Mouse (Mus musculus) midbrain, embryonic 12.5 days (tissue): ENCODE results near the gene Rrp7a. TPM values are rescaled to one million over a fixed set of nuclear protein-coding genes. Genes with fewer than 3 reads are reported as not detected.

Source experiments
- ATAC-seq: fragments of 200-750 bp; cut with Nextera tagmentation; 2 replicates; pipeline ENCODE4 v1.8.0; 2017; ENCODE audit warnings: low read depth, moderate TSS enrichment, moderate library complexity; ENCODE audit not compliant: low FRiP score
- H3K27ac ChIP-seq: fragments of 300-500 bp; sonication (generic); replicated peaks from 2 replicates; pipeline ENCODE4 v1.5.1; 2016; ENCODE audit warnings: mild to moderate bottlenecking
- H3K27me3 ChIP-seq: fragments of 300-500 bp; sonication (generic); 2 replicates; pipeline ENCODE4 v1.6.1; 2016; ENCODE audit warnings: mild to moderate bottlenecking
- H3K36me3 ChIP-seq: fragments of 300-500 bp; sonication (generic); 2 replicates; pipeline ENCODE4 v1.6.1; 2016
- H3K4me1 ChIP-seq: fragments of 300-500 bp; sonication (generic); 2 replicates; pipeline ENCODE4 v1.6.1; 2016
- H3K4me2 ChIP-seq: fragments of 300-500 bp; sonication (generic); replicated peaks from 2 replicates; pipeline ENCODE4 v1.6.1; 2016; ENCODE audit warnings: mild to moderate bottlenecking, moderate library complexity
- H3K4me3 ChIP-seq: fragments of 300-500 bp; sonication (generic); 2 replicates; pipeline ENCODE4 v1.5.1; 2016; ENCODE audit warnings: mild to moderate bottlenecking
- H3K9ac ChIP-seq: fragments of 300-500 bp; sonication (generic); replicated peaks from 2 replicates; pipeline ENCODE4 v1.6.1; 2016; ENCODE audit warnings: mild to moderate bottlenecking, moderate library complexity
- H3K9me3 ChIP-seq: fragments of 300-500 bp; sonication (generic); 2 replicates; pipeline ENCODE4 v1.6.1; 2016; ENCODE audit warnings: mild to moderate bottlenecking
- WGBS: fragments of 180-500 bp; shearing (Covaris S2); methylation state at CpG from one replicate; pipeline ENCODE4 v1.1.7; 2016; 5-methylcytosine and 5-hydroxymethylcytosine counted together
- polyA plus RNA-seq: library from polyadenylated mRNA; unstranded; fragments of >200 nt; fragmentation: Nextera tagmentation; extraction: Ambion mirVana; gene quantifications from 2 replicates; pipeline ENCODE4 v1.2.1, GENCODE M21; 2016

Rrp7a gene
- 64.6 and 73.9 TPM in 2 replicates for polyA plus RNA-seq

DNA sequence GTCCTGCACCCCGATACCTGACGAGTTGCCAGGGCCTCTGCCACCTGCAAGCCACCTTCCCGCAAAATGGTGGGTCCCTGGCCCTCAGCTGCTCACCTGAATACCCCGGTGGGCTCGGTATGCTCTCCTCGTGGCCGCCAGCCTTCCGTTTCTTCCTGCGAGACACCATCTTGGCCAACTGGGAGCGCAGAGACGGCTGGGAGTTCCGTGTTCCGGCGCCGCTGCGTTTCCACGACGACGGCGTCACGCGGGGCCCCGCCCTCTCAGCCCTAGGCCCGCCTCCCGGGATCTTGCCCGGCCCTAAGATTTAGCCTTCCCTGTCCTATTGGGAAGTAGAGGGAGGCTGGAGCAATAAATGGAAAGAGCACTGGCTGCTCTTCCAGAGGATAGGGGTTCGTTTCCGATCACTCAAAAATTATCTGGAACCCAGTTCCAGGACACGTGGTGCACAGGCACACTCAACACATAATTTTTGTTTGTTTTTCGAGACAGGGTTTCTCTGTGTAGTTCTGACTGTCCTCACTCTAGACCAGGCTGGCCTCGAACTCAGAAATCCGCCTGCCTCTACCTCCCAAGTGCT lies at the start of gene Rrp7a:
Gene Rrp7a (minus strand): TSS at position 236 of the 580 bp plus-strand sequence.
- Histone ChIP-seq H3K27me3 (no peaks in the 10 kb centered on the region), H3K27ac (peak within 1 kb of the TSS; percentile 87), H3K4me3 (peak within 1 kb of the TSS; percentile 88), H3K36me3 (peaks cover 55% of the 10 kb centered on the region), H3K4me1 (peaks cover 13% of the 10 kb centered on the region), H3K9ac (peak within 1 kb of the TSS; percentile 70), H3K4me2 (peak within 1 kb of the TSS; percentile 81), H3K9me3 (no peaks in the 10 kb centered on the region)
- peak; percentile 89 for ATAC-seq
- 11% methylated on average over 32 of the region's 32 CpGs for WGBS

DNA sequence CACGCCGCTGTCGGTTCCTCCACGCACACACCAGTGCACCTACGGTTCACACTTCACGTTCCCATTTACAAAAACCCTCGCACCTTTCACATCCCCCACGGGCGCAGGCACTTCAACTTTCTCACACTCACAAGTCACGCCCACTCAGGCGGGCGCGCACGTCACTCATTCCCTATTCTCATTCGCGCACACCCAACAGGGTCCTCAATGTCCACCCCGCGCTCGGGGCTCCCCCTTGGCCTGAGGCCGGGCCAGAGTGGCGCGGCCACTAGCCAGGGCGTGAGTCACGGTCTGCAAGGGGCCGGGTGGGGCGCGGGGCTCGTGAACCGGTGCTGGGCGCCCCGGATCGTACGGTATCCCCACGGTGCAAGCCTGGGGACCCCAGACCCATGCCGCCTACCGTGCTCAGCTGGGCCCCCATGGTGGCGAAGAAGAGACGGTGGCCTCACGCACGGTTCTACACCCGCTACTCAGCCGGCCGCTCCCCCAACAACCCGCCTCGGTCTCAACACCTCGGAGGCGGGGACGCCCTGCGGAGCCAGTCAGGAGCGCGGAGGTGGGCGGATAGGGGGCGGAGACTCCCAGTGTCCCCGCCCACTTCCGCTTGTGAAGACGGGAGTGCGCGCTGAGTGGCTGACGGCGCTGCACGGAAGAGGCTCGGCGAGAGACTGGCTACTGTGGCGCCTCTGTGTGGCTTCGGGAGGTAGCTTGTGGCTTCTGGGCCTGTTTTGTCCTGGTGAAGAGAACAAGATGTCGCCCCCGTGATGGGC lies 49.3 kb upstream of the Rrp7a start:
- WGBS = under 1% methylated on average over 67 of the region's 67 CpGs
- ATAC-seq = peak; percentile 93

DNA sequence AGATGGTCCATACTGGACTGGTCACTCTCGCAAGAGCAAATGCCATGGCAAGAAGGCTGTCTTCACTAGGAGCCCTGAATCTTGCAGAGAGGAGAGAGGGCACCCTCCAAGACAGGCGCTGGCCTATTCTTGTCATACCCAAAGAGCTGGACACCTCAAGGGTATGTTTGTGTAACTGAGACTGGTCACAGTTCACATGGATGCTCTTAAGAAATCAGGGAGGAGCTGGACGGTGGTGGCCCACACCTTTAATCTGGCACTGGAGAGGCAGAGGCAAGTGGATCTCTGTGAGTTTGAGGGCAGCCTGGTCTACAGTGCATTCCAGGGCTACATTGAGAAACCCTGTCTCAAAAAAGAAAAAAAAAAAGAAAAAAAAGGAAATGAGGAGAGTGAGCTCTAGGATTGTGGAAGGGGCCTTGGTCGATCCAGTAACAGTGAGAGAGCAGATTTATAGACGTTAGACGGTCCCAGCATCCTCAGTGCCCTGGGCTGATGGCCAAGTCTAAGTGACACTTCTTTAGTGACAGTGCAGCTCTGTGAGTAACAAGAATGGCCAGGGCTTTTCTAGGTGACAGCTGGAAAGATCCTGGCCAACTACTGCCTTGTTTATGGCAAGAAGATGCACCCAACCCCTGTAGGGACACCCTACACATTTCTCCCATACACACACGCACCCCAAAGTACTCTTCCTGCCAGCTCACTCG lies 48.5 kb upstream of the Rrp7a start:
- WGBS = 61% methylated on average over 8 of the region's 8 CpGs
- H3K27ac ChIP-seq = no peak overlapping the region

More for the DNA sequence above, 49.3 kb upstream of the Rrp7a start:
- no peaks in the 10 kb centered on the region for H3K36me3 ChIP-seq
- H3K9me3 ChIP-seq = no peaks in the 10 kb centered on the region
- H3K4me3 ChIP-seq = peak overlapping the region; percentile 79
- peak overlapping the region; percentile 87 for H3K9ac ChIP-seq
- H3K27me3 ChIP-seq = no peaks in the 10 kb centered on the region
- H3K4me1 ChIP-seq = peaks cover 28% of the 10 kb centered on the region
- H3K4me2 ChIP-seq = peak overlapping the region; percentile 74
- H3K27ac ChIP-seq = peak overlapping the region; percentile 83

DNA sequence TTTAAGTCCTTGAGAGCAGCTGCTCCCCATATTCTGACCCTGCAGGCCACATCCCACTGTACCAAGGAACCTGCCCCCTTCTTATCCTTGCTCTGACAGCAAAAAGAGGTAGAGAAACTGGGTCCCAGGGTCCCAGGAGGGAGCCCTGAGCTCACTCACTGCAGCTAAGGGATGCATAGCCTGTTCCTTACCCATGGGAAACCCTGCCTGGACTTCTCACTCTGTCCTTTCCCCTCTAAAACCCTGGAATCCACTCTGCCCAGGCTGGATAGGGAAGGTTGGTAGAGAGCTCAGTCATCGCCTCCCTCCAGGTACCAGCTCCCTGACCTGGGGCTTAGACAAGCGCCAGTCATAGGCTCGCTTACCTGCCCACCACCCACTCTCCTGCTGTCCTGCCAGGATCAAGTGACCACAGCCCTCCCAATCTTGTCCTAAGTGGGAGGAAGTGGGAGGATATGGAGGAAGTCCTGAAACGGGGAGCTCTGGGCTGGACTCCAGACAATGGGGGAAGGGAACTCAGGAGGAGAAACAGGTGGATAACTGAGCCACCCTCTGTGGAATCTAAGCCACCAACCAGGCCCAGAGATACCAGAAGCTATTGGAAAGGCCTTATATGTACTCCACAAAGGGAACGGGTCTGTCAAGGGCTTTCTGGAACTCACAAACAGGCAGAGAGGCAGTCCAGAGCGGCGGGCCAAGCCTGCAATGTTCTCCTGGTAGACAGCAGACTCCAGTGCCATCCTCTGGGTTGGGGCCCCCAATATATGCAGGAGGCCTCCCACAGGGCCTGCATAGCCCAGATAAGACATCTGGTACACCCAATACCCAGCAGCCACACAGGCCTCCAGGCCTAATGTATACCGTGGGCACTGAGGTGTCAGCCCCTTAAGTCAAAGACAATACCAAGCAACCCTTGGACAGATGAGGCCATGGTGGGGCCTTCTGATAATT lies 47.4 kb upstream of the Rrp7a start:
- H3K27ac ChIP-seq = no peak overlapping the region
- no peak for ATAC-seq
- no peaks in the 10 kb centered on the region for H3K27me3 ChIP-seq
- WGBS = 84% methylated on average over 8 of the region's 8 CpGs
- peaks cover 6% of the 10 kb centered on the region; the same call in 1 of the 2 replicates for H3K36me3 ChIP-seq
- no peaks in the 10 kb centered on the region for H3K9me3 ChIP-seq
- H3K4me2 ChIP-seq = peak overlapping the region; percentile 13; the same call in 1 of the 2 replicates
- no peak overlapping the region for H3K4me3 ChIP-seq
- peaks cover 28% of the 10 kb centered on the region for H3K4me1 ChIP-seq
- H3K9ac ChIP-seq = 0 out of 2 replicates have a peak overlapping the region, but pooled peaks have one; percentile 6

More for the DNA sequence above, 48.5 kb upstream of the Rrp7a start:
- Histone ChIP-seq H3K4me2 (peak overlapping the region; percentile 74), H3K4me1 (peaks cover 28% of the 10 kb centered on the region), H3K9me3 (no peaks in the 10 kb centered on the region), H3K27me3 (no peaks in the 10 kb centered on the region), H3K4me3 (peak overlapping the region; percentile 79), H3K9ac (peak overlapping the region; percentile 87), H3K36me3 (no peaks in the 10 kb centered on the region)
- no peak for ATAC-seq

DNA sequence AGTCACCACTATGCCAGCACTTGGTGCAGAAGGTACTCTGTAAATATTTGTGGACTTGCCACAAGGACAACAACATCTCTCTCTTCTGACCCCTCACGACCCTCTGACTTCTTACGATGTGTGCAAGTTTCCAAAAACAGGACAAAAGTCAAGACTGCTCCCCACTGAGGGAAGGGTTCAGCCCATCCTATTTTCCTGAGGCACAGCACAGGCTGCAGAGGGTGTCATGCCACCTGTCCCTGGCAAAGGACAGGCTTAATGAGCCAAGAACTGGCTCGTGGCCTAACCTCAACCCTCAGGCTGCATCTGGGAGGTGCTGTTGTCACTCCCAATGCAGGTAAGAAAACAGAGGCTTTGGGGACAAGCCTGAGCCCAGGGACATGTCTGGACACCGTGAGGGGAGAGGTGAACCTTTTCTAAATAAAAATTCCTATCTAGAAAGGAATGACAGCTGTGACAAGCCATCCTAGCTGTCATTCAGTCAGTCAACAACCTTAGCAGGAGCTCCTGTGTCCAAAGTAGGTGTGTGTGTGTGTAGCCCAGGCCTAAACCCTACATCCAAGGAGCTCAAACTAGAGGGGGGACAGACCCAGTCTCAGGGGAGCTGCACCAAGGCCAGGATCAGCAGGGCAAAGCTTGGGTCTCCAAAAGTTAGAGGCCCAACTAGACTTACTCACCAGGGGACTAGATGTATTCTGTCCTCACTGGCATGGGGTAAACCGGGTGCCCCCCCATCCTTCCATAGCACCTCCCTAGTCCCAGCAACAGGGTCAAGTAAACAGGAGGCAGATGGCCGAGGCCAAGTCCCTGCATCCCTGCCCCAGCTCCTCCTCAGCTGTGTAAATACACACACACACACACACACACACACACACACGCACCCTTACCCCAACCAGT lies 46.5 kb upstream of the Rrp7a start:
- WGBS = 82% methylated on average over 7 of the region's 7 CpGs
- Histone ChIP-seq H3K9me3 (no peaks in the 10 kb centered on the region), H3K36me3 (peaks cover 10% of the 10 kb centered on the region; the same call in 1 of the 2 replicates), H3K27ac (no peak overlapping the region), H3K4me1 (peaks cover 28% of the 10 kb centered on the region), H3K4me2 (0 out of 2 replicates have a peak overlapping the region, but pooled peaks have one; percentile 13), H3K9ac (no peak overlapping the region; the same call in 1 of the 2 replicates), H3K4me3 (no peak overlapping the region), H3K27me3 (no peaks in the 10 kb centered on the region)
- ATAC-seq = no peak

DNA sequence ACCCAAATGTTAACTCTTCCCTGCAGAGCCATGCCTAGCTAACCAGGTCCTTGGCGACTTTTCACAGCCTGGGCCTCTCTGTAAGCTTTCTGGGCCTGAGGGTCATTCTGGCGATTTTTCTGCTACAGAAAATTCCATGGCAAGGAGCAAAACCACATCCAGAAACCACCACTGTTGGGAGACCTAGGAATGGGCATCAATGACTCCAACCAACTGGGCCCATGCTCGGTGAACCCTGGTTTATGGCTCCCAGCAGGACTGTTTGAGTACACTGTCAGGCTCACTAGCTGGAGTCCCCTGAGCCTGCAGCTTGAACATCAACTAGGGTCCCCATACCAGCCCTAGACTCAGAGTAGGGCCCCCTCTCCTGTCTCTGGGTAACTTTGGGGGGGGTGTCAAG lies 45.7 kb upstream of the Rrp7a start:
- Histone ChIP-seq H3K9ac (no peak overlapping the region), H3K27ac (no peak overlapping the region), H3K27me3 (no peaks in the 10 kb centered on the region), H3K9me3 (no peaks in the 10 kb centered on the region), H3K36me3 (peaks cover 10% of the 10 kb centered on the region; the same call in 1 of the 2 replicates), H3K4me2 (no peak overlapping the region), H3K4me1 (peaks cover 28% of the 10 kb centered on the region), H3K4me3 (no peak overlapping the region)
- ATAC-seq = no peak
- 84% methylated on average over 3 of the region's 3 CpGs for WGBS

DNA sequence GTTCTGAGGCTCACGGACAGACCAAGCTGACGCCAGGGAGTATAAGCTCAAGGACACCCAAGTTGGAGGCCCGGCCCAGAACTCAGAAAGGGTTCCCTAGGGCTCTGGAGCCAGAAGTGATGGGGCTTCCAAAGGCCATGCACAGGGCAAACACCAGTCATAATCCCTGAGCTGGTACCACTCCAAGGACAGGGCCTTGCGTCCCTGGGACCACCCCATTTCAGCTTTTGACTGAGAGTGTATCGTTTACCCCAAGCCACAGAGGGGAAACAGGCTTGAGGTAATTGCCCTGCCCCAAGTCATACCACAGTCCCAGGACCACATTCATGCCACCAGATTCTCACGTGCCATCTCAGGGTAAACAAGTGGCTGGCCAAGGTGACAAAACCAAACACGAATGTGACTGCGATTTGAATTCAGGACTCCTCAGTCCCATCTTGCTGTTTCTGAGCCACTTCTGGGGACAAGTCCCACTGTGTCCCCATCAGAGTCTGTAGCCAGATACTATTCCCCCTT lies 45.0 kb upstream of the Rrp7a start:
- H3K4me3 ChIP-seq = no peak overlapping the region
- H3K9me3 ChIP-seq = no peaks in the 10 kb centered on the region
- H3K36me3 ChIP-seq = peaks cover 17% of the 10 kb centered on the region; the same call in 1 of the 2 replicates
- H3K27me3 ChIP-seq = no peaks in the 10 kb centered on the region
- no peak overlapping the region for H3K9ac ChIP-seq
- no peak overlapping the region for H3K27ac ChIP-seq
- H3K4me2 ChIP-seq = no peak overlapping the region
- peaks cover 23% of the 10 kb centered on the region for H3K4me1 ChIP-seq
- WGBS = 92% methylated on average over 8 of the region's 8 CpGs
- no peak for ATAC-seq

DNA sequence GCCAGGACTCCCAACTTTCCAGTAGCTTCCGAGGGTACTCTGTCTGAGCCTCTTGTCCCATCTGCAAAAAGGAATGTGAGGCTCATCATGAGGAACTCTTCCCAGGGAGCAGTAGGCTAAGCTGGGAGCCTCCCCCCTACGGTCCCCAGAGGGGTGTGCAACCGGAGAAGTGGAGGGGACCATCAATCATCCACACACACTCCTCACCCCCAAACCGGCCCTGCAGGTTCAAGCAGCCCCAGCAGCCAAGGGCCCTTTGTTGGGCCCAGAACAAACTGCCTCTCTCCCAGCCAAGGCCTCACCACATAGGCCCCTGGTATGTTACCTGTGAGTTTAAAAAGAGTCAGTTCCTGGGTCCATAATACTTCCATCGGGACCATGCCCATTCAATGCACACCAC lies 44.5 kb upstream of the Rrp7a start:
- Histone ChIP-seq H3K4me3 (no peak overlapping the region), H3K36me3 (peaks cover 21% of the 10 kb centered on the region; the same call in 1 of the 2 replicates), H3K27me3 (no peaks in the 10 kb centered on the region), H3K9ac (no peak overlapping the region), H3K4me2 (no peak overlapping the region), H3K4me1 (peaks cover 21% of the 10 kb centered on the region), H3K27ac (no peak overlapping the region), H3K9me3 (no peaks in the 10 kb centered on the region)
- 81% methylated on average over 5 of the region's 5 CpGs for WGBS
- no peak for ATAC-seq

DNA sequence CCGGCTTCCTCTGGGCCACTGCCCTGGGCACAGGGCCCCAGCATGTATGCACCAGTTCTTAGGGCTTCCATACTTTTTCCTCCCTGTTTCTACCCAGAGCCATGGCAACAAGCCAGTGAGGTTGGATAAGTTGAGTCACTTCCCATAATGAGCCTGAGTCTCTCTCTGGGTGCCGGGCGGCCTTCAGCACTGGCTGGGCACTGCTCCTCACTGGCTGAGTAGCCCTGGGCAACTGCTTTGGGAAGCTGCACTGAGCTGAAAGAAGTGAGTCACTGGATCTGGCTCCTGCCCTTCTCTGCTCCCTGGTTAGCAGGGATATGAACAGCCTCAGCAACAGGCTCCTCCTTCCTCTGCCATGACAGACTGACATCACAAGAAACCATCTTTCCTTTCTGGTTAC lies 44.0 kb upstream of the Rrp7a start:
- H3K4me1 ChIP-seq = peaks cover 22% of the 10 kb centered on the region
- peaks cover 26% of the 10 kb centered on the region for H3K36me3 ChIP-seq
- H3K4me2 ChIP-seq = no peak overlapping the region
- no peak overlapping the region for H3K9ac ChIP-seq
- WGBS = 95% methylated on average over 3 of the region's 3 CpGs
- no peak overlapping the region for H3K4me3 ChIP-seq
- no peak for ATAC-seq
- no peaks in the 10 kb centered on the region for H3K27me3 ChIP-seq
- H3K27ac ChIP-seq = no peak overlapping the region
- H3K9me3 ChIP-seq = no peaks in the 10 kb centered on the region

DNA sequence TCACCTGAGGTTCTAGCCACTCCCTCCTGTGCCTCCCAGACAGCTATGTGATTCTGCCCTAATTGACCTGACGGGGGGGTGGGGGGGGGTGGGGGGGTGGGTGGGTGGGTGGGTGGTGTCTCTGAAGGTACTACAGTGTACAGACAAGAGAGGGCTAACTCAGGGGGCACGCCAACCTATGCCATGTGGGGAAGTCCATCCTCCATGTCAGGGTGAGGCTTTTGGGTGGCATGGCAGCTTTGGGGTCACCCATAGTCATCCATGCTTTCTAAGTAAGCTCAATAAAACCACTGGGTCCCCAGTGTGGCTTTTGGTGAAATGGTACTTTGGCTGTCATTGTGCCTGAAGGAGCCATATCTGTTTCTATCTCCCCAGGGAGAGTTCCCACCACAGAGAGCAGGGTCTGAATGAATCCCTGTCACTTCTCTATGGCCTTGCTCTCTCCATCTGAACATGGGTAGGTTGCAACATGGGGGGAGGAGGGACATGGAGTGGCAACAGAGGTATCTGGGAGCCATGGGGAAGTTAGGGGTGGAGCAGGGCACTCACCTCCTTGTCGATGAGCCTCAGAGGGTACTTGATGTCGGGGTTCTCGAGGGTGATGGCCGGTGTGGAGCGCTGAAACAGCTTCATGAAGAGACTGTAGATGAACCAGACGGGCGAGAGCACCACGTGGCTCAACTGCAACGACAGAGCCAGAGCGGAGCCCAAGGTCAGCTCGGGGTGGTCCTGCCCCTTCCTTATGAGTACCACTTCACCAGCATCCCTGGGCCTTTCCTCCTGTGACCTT lies 43.1 kb upstream of the Rrp7a start:
- Histone ChIP-seq H3K36me3 (peaks cover 33% of the 10 kb centered on the region), H3K4me1 (peaks cover 22% of the 10 kb centered on the region), H3K4me2 (no peak overlapping the region), H3K27ac (no peak overlapping the region), H3K27me3 (no peaks in the 10 kb centered on the region), H3K9ac (no peak overlapping the region), H3K4me3 (no peak overlapping the region), H3K9me3 (no peaks in the 10 kb centered on the region)
- 90% methylated on average over 13 of the region's 13 CpGs for WGBS
- ATAC-seq = no peak
